Mouse (Mus musculus) liver, embryonic 14.5 days (tissue): ENCODE measurements around the gene Trim7. TPM values are rescaled to one million over a fixed set of nuclear protein-coding genes. Genes with fewer than 3 reads are reported as not detected.

Experiments
- ATAC-seq: fragments of 200-750 bp; cut with Nextera tagmentation; 2 replicates; pipeline ENCODE4 v1.8.0; 2017; ENCODE audit warnings: moderate number of reproducible peaks, mild to moderate bottlenecking, moderate library complexity; ENCODE audit not compliant: insufficient read depth
- DNase-seq, 3 experiments: peaks; one replicate each; pipeline ENCODE4 v3.0.0-alpha.2; 2012 to 2013; ENCODE audit warnings: low read depth in 3 of 3, low spot score in 3 of 3
- H3K27ac ChIP-seq: fragments of 300-500 bp; sonication (generic); 2 replicates; pipeline ENCODE4 v1.5.1; 2014; ENCODE audit warnings: moderate library complexity, mild to moderate bottlenecking, control low read depth, inconsistent platforms
- H3K27me3 ChIP-seq: fragments of 300-500 bp; sonication (generic); 2 replicates; pipeline ENCODE4 v1.6.1; 2014; ENCODE audit warnings: mild to moderate bottlenecking, low read length, moderate library complexity; ENCODE audit not compliant: control insufficient read depth, insufficient read depth
- H3K36me3 ChIP-seq: fragments of 300-500 bp; sonication (generic); replicated peaks from 2 replicates; pipeline ENCODE4 v1.6.1; 2014; ENCODE audit warnings: low read depth; ENCODE audit not compliant: control insufficient read depth, insufficient read depth
- H3K4me1 ChIP-seq, 2 experiments: fragments of 200-500 bp in 1 of 2; fragments of 300-500 bp in 1 of 2; sonication (generic) in 1 of 2; replicated peaks; 2 replicates each; pipeline ENCODE4 v1.6.1; 2012 to 2014; ENCODE audit warnings: antibody characterized with exemption in 1 of 2, inconsistent platforms in 1 of 2, low read length in 1 of 2; ENCODE audit not compliant: control insufficient read depth in 2 of 2, insufficient read depth in 2 of 2
- H3K4me2 ChIP-seq: fragments of 300-500 bp; sonication (generic); 2 replicates; pipeline ENCODE4 v1.6.1; 2014; ENCODE audit warnings: low read depth, mild to moderate bottlenecking, control low read depth, moderate library complexity
- H3K4me3 ChIP-seq, 2 experiments: fragments of 200-500 bp in 1 of 2; fragments of 300-500 bp in 1 of 2; sonication (generic) in 1 of 2; 2 replicates each; pipeline ENCODE4 v1.5.1; 2012 to 2014; ENCODE audit warnings: low read depth in 2 of 2, low read length in 2 of 2, mild to moderate bottlenecking in 2 of 2, control low read depth in 1 of 2, inconsistent platforms in 1 of 2, moderate library complexity in 1 of 2; ENCODE audit not compliant: insufficient read depth in 1 of 2
- H3K9ac ChIP-seq: fragments of 300-500 bp; sonication (generic); replicated peaks from 2 replicates; pipeline ENCODE4 v1.6.1; 2014; ENCODE audit warnings: mild to moderate bottlenecking, control low read depth, moderate library complexity
- H3K9me3 ChIP-seq: fragments of 300-500 bp; sonication (generic); 2 replicates; pipeline ENCODE4 v1.6.1; 2016; ENCODE audit warnings: low read length, mixed read lengths; ENCODE audit not compliant: control insufficient read depth
- CTCF ChIP-seq: IDR thresholded peaks from 2 replicates; pipeline ENCODE4 v1.5.1; 2016; ENCODE audit warnings: antibody characterized with exemption, low read depth, control low read depth
- EP300 ChIP-seq: IDR thresholded peaks from 2 replicates; pipeline ENCODE4 v1.6.1; 2016; ENCODE audit warnings: antibody characterized with exemption, low read depth
- WGBS: fragments of 180-500 bp; shearing (Covaris S2); extraction: QIAGEN DNeasy Blood & Tissue Kit; methylation state at CpG from one replicate; pipeline ENCODE4 v1.1.7; 2014; ENCODE audit not compliant: insufficient replicate concordance; 5-methylcytosine and 5-hydroxymethylcytosine counted together
- polyA plus RNA-seq, 2 experiments: library from polyadenylated mRNA; depleted of rRNA in 1 of 2; stranded (reverse) in 1 of 2; unstranded in 1 of 2; fragments of >200 nt; fragmentation: Nextera tagmentation in 1 of 2; extraction: Ambion mirVana in 1 of 2; gene quantifications; 2 replicates each; pipeline versions ENCODE4 v1.2.1 to v1.2.3; 2012 to 2014

Gene Trim7
- polyA plus RNA-seq, 2 experiments: 0.04 to 0.23 TPM

- Histone ChIP-seq H3K27me3 (no peaks in the 10 kb centered on the region), H3K4me3 (no peak overlapping the region), H3K36me3 (peaks cover 77% of the 10 kb centered on the region), H3K9ac (no peak overlapping the region; the same call in 1 of the 2 replicates), H3K4me1 (peaks cover 0 to 4% of the 10 kb centered on the region in 2 experiments; a peak in 3 of 4 replicates), H3K9me3 (no peaks in the 10 kb centered on the region), H3K4me2 (no peak overlapping the region), H3K27ac (no peak overlapping the region)
- 52% methylated on average over 14 of the region's 14 CpGs for WGBS
- ATAC-seq: peak; percentile 24; the same call in 1 of the 2 replicates
- DNase-seq: no peak
- TF ChIP-seq CTCF: no peak
- no peak for TF ChIP-seq EP300
These were observed 18.2 kb upstream of the Trim7 start for GRCm38 (mm10) chr11:48807563-48808303.

GRCm38 (mm10) chr11:48808304-48808646, 17.7 kb upstream of the Trim7 start:
- TF ChIP-seq CTCF: no peak
- TF ChIP-seq EP300: no peak
- Histone ChIP-seq H3K27me3 (no peaks in the 10 kb centered on the region), H3K4me2 (no peak overlapping the region), H3K36me3 (peaks cover 71% of the 10 kb centered on the region), H3K9ac (no peak overlapping the region; the same call in 1 of the 2 replicates), H3K27ac (no peak overlapping the region), H3K4me3 (no peak overlapping the region), H3K4me1 (peaks cover 0 to under 1% of the 10 kb centered on the region in 2 experiments; a peak in 2 of 4 replicates), H3K9me3 (no peaks in the 10 kb centered on the region)
- DNase-seq (no peak), ATAC-seq (no peak)

- 70% methylated on average over 16 of the region's 16 CpGs for whole genome bisulfite sequencing
- ATAC-seq (no peak), DNase-seq (no peak)
- Histone ChIP-seq H3K4me2 (no peak overlapping the region), H3K27ac (no peak overlapping the region), H3K27me3 (no peaks in the 10 kb centered on the region), H3K4me1 (no peaks in the 10 kb centered on the region), H3K4me3 (no peak overlapping the region), H3K9ac (no peak overlapping the region), H3K36me3 (peaks cover 65% of the 10 kb centered on the region), H3K9me3 (no peaks in the 10 kb centered on the region)
- TF ChIP-seq CTCF (no peak), EP300 (no peak)
These were observed 17.1 kb upstream of the Trim7 start for GRCm38 (mm10) chr11:48808737-48809433.

- 64% methylated on average over 4 of the region's 4 CpGs for WGBS
- H3K27ac ChIP-seq: no peak overlapping the region
- peaks cover 0 to 2% of the 10 kb centered on the region in 2 experiments; a peak in 3 of 4 replicates for H3K4me1 ChIP-seq
- H3K27me3 ChIP-seq: no peaks in the 10 kb centered on the region
- no peak overlapping the region for H3K4me2 ChIP-seq
- no peaks in the 10 kb centered on the region for H3K9me3 ChIP-seq
- no peak overlapping the region for H3K4me3 ChIP-seq
- DNase-seq (no peak), ATAC-seq (no peak)
- no peak for TF ChIP-seq CTCF
- no peak for TF ChIP-seq EP300
- no peak overlapping the region for H3K9ac ChIP-seq
- peaks cover 60% of the 10 kb centered on the region for H3K36me3 ChIP-seq
These were observed 16.5 kb upstream of the Trim7 start for GRCm38 (mm10) chr11:48809434-48809830.

- TF ChIP-seq EP300 (no peak), CTCF (no peak)
- no peak for ATAC-seq
- Histone ChIP-seq H3K9ac (no peak overlapping the region), H3K4me3 (no peak overlapping the region), H3K27ac (no peak overlapping the region), H3K9me3 (no peaks in the 10 kb centered on the region), H3K4me1 (peaks cover 0 to 2% of the 10 kb centered on the region in 2 experiments; a peak in 3 of 4 replicates), H3K4me2 (no peak overlapping the region), H3K27me3 (no peaks in the 10 kb centered on the region), H3K36me3 (peaks cover 54% of the 10 kb centered on the region)
- 32% methylated on average over 2 of the region's 2 CpGs for WGBS
- no peak for DNase-seq
These were observed 15.8 kb upstream of the Trim7 start for GRCm38 (mm10) chr11:48810142-48810541.
